Mouse (Mus musculus): ENCODE measurements around the gene Crybg1. TPM values are rescaled to one million over a fixed set of nuclear protein-coding genes. Genes with fewer than 3 reads are reported as not detected.
A peak's percentile ranks its signal among the peaks of the same experiment; 100 is the strongest.

Crybg1 gene
- polyA plus RNA-seq, 1 experiment = 0.40 TPM

GRCm38 (mm10) chr10:44018562-44018961 lies 130.1 kb downstream of the Crybg1 start:
- no peak overlapping the region for H3K4me3 ChIP-seq (ENCODE audit: insufficient read depth, low read length)
- no peaks in the 10 kb centered on the region for H3K4me1 ChIP-seq (ENCODE audit: control insufficient read depth, insufficient read depth, low read length)
- no peak for TF ChIP-seq CTCF (IDR thresholded peaks at IDR 0.05; ENCODE audit: extremely low read depth, insufficient read depth, low read length)
- TF ChIP-seq POLR2A (IDR thresholded peaks at IDR 0.05; ENCODE audit: extremely low read depth, insufficient read depth, low read length) = no peak
- H3K27ac ChIP-seq (ENCODE audit: insufficient read depth, low read length) = no peak overlapping the region

- H3K27ac ChIP-seq (ENCODE audit: insufficient read depth, low read length) = no peak overlapping the region
- H3K4me3 ChIP-seq (ENCODE audit: insufficient read depth, low read length) = no peak overlapping the region
- TF ChIP-seq POLR2A (IDR thresholded peaks at IDR 0.05; ENCODE audit: extremely low read depth, insufficient read depth, low read length) (no peak), CTCF (IDR thresholded peaks at IDR 0.05; ENCODE audit: extremely low read depth, insufficient read depth, low read length) (no peak)
- H3K4me1 ChIP-seq (ENCODE audit: control insufficient read depth, insufficient read depth, low read length) = no peaks in the 10 kb centered on the region
Measured at GRCm38 (mm10) chr10:44015631-44016030, 133.0 kb downstream of the Crybg1 start.

- H3K4me1 ChIP-seq (ENCODE audit: control insufficient read depth, insufficient read depth, low read length) = no peaks in the 10 kb centered on the region
Measured at GRCm38 (mm10) chr10:44013885-44014284, 134.8 kb downstream of the Crybg1 start.

GRCm38 (mm10) chr10:44011408-44011807 lies 137.2 kb downstream of the Crybg1 start:
- Histone ChIP-seq H3K4me3 (ENCODE audit: insufficient read depth, low read length) (no peak overlapping the region), H3K4me1 (ENCODE audit: control insufficient read depth, insufficient read depth, low read length) (no peaks in the 10 kb centered on the region), H3K27ac (ENCODE audit: insufficient read depth, low read length) (no peak overlapping the region)
- TF ChIP-seq POLR2A (IDR thresholded peaks at IDR 0.05; ENCODE audit: extremely low read depth, insufficient read depth, low read length) (no peak), CTCF (IDR thresholded peaks at IDR 0.05; ENCODE audit: extremely low read depth, insufficient read depth, low read length) (no peak)

More at GRCm38 (mm10) chr10:44013885-44014284, 134.8 kb downstream of the Crybg1 start:
- no peak overlapping the region for H3K4me3 ChIP-seq (ENCODE audit: insufficient read depth, low read length)
- TF ChIP-seq POLR2A (IDR thresholded peaks at IDR 0.05; ENCODE audit: extremely low read depth, insufficient read depth, low read length) (no peak), CTCF (IDR thresholded peaks at IDR 0.05; ENCODE audit: extremely low read depth, insufficient read depth, low read length) (no peak)
- no peak overlapping the region for H3K27ac ChIP-seq (ENCODE audit: insufficient read depth, low read length)

GRCm38 (mm10) chr10:44008808-44009207 lies 139.8 kb downstream of the Crybg1 start:
- Histone ChIP-seq H3K27ac (ENCODE audit: insufficient read depth, low read length) (no peak overlapping the region), H3K4me3 (ENCODE audit: insufficient read depth, low read length) (no peak overlapping the region), H3K4me1 (ENCODE audit: control insufficient read depth, insufficient read depth, low read length) (no peaks in the 10 kb centered on the region)
- TF ChIP-seq CTCF (IDR thresholded peaks at IDR 0.05; ENCODE audit: extremely low read depth, insufficient read depth, low read length) (no peak), POLR2A (IDR thresholded peaks at IDR 0.05; ENCODE audit: extremely low read depth, insufficient read depth, low read length) (no peak)

- Histone ChIP-seq H3K4me1 (ENCODE audit: control insufficient read depth, insufficient read depth, low read length) (no peaks in the 10 kb centered on the region), H3K4me3 (ENCODE audit: insufficient read depth, low read length) (no peak overlapping the region), H3K27ac (ENCODE audit: insufficient read depth, low read length) (no peak overlapping the region)
- TF ChIP-seq CTCF (IDR thresholded peaks at IDR 0.05; ENCODE audit: extremely low read depth, insufficient read depth, low read length) = no peak
- no peak for TF ChIP-seq POLR2A (IDR thresholded peaks at IDR 0.05; ENCODE audit: extremely low read depth, insufficient read depth, low read length)
Measured at GRCm38 (mm10) chr10:44006815-44007214, 141.8 kb downstream of the Crybg1 start.

GRCm38 (mm10) chr10:44005677-44006641 lies 142.7 kb downstream of the Crybg1 start:
- no peak overlapping the region for H3K27ac ChIP-seq (ENCODE audit: insufficient read depth, low read length)
- H3K4me3 ChIP-seq (ENCODE audit: insufficient read depth, low read length) = no peak overlapping the region
- H3K4me1 ChIP-seq (ENCODE audit: control insufficient read depth, insufficient read depth, low read length) = no peaks in the 10 kb centered on the region
- no peak for TF ChIP-seq CTCF (IDR thresholded peaks at IDR 0.05; ENCODE audit: extremely low read depth, insufficient read depth, low read length)
- TF ChIP-seq POLR2A (IDR thresholded peaks at IDR 0.05; ENCODE audit: extremely low read depth, insufficient read depth, low read length) = no peak

GRCm38 (mm10) chr10:44004221-44004751 lies 144.4 kb downstream of the Crybg1 start:
- no peak overlapping the region for H3K27ac ChIP-seq (ENCODE audit: insufficient read depth, low read length)
- H3K4me1 ChIP-seq (ENCODE audit: control insufficient read depth, insufficient read depth, low read length) = no peaks in the 10 kb centered on the region
- H3K4me3 ChIP-seq (ENCODE audit: insufficient read depth, low read length) = no peak overlapping the region; the same call in 1 of the 2 replicates
- TF ChIP-seq POLR2A (IDR thresholded peaks at IDR 0.05; ENCODE audit: extremely low read depth, insufficient read depth, low read length) (no peak), CTCF (IDR thresholded peaks at IDR 0.05; ENCODE audit: extremely low read depth, insufficient read depth, low read length) (no peak)

- TF ChIP-seq CTCF (IDR thresholded peaks at IDR 0.05; ENCODE audit: extremely low read depth, insufficient read depth, low read length) = no peak
- no peak for TF ChIP-seq POLR2A (IDR thresholded peaks at IDR 0.05; ENCODE audit: extremely low read depth, insufficient read depth, low read length)
- Histone ChIP-seq H3K4me3 (ENCODE audit: insufficient read depth, low read length) (peak overlapping the region; percentile 28; the same call in 1 of the 2 replicates), H3K4me1 (ENCODE audit: control insufficient read depth, insufficient read depth, low read length) (no peaks in the 10 kb centered on the region), H3K27ac (ENCODE audit: insufficient read depth, low read length) (no peak overlapping the region)
Measured at GRCm38 (mm10) chr10:44003551-44004151, 145.0 kb downstream of the Crybg1 start.

Data from cortical plate, adult 2 months (tissue).